Mouse (Mus musculus) kidney, adult 18-20 months (tissue): Measurements from ENCODE around the gene Itpripl2.

Source experiments
- DNase-seq: peaks from one replicate; pipeline ENCODE4 v3.0.0; 2021

The Itpripl2 gene

DNA sequence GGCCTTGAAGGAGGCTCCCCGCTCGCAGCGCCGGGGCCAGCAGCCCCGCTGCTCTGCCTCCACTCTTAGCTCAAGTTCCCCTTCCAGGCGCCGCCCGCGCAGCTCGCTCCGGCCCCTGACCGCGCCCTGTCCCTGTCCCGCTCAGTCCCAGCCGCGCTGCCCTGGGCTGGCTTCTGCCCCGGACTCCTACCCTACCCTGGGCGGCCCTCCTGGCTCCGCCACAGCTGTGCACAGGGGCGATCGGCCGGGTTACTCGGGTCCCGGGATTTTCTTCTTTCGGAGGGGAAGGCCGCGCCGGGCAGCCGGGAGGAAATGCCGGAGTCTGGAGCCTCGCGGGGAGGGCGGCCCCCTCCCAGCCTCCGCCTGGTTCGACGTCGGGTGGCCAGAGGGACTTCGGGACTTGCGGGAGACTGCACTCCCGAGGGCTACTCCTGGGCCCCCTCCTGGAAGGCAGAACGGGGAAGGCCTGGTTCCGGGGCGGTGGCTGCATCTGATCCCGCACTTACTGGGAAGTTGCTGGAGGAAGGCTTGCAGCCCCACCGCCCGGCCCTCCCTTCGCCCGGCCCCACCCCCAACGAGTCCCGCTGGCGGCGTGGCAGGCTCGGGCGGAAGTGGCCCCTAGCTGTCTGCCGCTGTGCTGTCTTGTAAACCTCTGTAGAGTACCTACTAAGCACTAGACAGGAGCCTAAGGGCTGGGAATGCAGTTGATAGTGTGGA lies at the start of gene Itpripl2:
Itpripl2 (minus strand) TSS at position 545 of the 717 bp plus-strand sequence.
- peak; percentile 79 for DNase-seq

DNA sequence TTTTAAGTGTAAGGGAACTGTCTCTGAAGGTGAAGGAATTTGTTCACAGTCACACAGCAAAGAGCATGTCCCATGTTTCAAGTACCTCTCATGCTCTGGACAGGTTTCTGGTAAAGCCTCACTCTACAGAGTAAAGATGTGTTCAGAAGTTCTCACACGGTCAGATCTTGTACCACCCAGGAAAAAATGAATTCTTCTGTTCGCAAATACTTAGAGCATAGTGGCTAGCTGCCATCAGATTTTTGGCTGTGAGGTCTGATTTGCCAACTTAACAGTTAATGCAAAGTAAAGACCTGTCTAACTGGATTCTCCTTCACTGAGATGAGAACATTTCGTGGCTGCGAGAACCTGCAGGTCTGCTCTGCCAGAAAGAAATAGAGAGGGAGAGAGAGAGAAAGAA lies 43.3 kb upstream of the Itpripl2 start:
- DNase-seq = no peak

DNA sequence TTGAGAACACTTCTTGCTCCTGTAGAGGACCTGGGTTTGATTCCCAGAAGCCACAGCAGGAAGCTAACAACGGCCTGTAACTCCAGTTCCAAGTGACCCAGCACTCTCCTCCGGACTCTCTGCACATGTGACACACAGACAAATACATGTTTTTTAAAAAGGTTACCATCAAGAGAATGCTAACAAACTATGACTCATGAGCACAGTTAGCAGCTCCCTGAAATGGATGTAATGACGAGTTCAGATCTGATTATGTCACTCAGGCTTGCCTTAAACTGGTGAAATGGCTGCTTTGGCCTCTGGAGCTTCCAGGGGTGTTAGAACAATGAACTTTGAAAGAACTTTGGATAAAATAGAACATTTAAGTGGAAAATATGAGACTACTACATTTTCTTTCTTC lies 42.6 kb upstream of the Itpripl2 start:
- DNase-seq = no peak

DNA sequence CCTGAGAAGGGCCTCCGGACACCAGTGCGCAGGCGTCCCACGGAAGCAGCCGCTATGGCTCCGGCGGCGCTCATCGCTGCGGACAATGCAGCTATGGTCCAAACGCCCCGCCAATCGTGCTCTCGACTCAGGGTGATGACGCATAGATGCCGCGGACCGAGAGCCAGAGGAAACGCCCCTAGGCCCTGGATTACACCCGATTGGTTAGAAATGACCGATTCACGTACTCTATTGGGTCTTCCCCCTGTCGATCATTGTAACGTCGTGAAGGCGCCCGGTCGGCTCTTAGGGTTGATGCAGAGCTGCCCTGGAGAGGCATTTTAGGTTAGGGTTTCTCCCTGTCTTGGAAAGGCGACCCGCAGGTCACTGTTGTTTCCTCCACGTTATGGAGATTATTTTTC lies 41.4 kb upstream of the Itpripl2 start, which contains the start of gene Coq7:
Coq7 (minus strand) TSS at position 179 of the 401 bp plus-strand sequence.
- DNase-seq = peak; percentile 96

DNA sequence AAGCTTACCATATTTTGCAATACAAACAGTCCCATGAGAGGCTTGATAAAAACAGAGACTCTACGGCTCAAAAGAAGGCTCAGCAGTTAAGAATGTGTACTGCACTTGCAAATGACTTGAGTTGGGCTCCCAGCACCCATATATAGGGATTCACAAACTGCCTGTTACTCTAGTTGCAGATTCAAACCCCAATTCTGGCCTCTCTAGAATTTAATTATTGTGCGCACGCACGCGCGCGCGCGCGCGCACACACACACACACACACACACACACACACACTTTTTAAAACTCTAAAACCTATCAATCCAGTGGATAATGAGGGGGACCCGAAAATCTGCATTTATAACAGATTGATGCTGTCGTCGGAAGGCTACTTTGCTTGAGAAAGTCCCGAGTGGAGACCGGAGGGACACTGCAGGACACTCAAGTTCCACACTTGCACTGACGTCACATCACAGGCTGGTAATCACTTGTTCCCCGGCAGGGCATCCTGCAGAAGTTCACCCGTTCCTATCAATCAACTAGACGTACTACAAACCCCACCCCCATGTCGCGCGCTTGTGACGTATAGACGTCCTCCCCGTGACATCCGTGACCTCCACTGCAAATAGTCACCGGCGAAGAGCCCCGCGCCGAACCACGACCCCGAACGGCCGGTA lies 40.9 kb upstream of the Itpripl2 start:
- peak; percentile 98 for DNase-seq

DNA sequence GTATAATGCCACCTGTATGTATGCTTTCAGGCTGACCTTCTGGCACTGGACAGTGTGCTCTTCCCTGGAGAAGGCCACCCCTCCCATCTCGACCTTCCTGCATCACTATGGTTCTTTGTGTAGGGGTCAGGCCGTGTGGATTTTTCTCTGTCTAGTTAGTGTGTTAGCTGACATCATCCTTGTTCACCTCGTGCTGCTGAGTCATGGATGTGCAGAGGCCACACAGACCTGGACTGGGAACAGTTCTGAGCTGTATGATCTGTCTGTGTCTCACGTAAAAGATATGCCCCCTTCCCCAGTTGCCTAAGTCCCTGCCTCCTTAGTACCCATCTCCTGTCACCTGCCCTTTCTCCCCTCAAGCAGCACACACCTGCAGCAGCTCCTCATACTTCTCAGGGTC lies 35.2 kb upstream of the Itpripl2 start:
- no peak for DNase-seq

DNA sequence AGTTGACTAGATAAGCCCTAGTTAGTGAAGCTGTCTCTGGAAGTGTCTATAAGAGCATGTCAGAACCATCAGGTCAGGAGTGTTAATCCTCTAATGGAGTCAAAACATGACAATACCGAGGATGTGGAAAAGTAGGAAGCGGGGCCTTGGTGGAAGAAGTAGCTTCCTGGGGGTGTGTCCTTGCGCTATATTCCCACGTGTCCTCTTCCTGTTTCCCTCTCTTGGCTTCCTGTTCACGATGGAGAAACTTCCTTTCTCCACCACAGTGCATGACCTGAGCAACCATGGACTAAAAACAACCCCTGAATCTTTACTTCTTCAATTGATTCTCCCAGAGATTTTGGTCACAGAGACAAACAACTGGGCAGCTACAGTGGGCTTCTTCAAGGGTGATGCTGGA lies 30.3 kb upstream of the Itpripl2 start:
- no peak for DNase-seq

DNA sequence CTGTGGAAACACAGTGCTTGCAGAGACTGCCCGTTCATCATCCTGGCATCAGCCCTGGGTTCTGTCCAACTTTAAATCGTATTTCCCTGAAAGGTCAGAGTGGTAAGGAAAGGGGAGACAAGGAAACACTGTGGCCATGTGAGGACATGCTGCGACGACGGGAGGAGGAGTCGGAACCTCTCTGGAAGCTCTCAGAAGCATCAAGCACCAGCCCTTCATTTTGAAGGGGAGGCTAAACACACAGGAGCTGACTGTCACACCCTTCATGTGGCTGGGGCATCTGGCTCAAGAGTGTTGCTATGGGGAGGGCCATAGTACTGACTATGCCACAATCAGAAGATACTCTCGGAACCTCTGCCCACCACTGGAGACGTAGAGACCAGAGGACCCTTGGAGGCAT lies 27.9 kb upstream of the Itpripl2 start:
- no peak for DNase-seq

DNA sequence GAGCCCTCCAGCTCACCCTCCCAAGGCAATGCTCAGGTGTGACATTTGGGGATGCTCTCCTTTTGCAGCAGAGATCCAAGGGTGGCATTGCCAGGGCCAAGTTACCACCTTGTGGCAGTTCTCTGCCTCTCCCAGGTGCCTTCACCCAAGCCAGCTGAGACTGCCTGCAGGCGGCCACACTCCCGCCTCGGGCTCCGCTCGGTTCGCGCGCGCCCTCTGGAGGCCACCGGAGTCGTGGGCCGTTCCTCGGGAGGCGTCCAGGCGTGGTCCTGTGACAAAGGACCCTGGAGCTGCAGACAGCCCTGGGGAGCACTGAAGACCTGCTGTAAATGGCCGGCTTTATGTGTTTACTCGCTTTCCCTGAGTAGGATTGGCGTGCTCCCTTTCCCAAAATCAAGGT lies 26.9 kb upstream of the Itpripl2 start:
- peak; percentile 80 for DNase-seq

DNA sequence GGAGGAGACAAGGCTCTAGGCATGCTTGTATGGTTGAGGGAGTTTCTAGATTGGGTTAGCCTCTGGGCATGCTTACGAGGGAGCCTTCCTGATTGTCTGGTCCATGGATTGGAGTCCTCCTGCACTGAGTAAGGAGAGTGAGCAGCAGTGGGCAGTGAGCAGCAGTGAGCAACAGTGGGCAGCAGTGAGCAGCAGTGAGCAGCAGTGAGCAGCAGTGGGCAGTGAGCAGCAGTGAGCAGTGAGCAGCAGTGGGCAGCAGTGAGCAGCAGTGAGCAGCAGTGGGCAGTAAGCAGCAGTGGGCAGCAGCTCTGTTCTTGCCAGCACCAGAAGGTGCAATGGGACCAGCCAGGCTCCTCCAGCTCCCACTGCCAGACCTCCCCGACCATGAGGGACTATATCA lies 26.0 kb upstream of the Itpripl2 start:
- DNase-seq = no peak

DNA sequence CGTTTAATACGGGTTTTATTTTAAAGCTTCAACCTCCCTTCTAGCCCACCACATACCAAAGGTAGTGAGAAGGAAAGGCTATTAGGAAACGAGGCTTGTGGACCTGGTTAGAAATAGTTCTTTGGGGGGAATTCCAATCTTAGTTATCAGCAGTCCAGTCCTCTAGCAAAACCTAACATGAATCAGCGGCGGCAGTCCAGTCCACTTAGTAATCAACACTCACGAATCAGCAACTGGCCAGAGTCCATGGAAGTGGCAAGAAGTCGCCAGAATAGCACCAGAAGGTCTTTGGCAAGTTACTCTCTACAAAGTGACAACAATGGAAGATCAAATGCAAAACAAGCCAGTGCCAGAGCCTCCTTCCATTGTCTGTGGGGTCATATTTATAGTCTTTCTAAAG lies 16.8 kb upstream of the Itpripl2 start:
- DNase-seq = no peak

DNA sequence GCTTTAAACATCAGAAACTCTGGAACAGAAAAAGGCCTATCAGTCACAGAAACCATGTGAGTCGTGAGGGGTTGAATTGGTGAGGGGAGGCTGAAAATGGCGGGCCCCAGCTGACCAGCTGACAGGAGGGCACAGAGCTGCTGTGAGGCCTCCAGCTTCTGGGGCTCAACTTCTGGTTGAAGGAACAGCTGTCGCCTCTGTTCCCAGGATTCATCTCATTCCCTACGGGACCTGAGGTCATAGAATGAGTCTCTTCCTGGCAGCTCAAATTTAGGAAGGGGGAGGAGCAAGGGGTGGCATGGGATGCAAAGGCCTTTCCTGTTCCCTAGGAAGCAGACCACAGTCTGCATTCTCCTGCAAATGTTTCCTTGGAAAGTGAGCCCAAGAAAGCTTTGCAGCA lies 12.1 kb upstream of the Itpripl2 start:
- no peak for DNase-seq

DNA sequence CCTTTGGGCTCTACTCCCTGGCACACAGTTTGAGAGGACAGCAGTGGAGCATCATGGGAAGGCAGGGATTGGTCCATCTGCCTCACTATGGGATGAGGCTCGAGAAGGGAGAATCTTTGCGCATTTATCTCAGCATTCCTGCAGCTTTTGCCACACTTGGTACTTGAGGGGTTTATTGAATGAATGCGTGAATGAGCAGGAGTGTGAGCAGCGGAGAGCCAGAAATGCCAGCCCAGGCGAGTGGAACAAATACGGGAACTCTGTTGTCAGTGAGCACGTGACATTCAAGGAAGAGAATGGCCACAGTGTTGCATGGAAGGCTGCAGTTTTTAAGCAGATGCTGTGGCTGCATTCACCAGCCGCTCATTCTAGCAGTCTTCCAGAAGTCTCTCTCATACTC lies 10.6 kb upstream of the Itpripl2 start:
- no peak for DNase-seq

DNA sequence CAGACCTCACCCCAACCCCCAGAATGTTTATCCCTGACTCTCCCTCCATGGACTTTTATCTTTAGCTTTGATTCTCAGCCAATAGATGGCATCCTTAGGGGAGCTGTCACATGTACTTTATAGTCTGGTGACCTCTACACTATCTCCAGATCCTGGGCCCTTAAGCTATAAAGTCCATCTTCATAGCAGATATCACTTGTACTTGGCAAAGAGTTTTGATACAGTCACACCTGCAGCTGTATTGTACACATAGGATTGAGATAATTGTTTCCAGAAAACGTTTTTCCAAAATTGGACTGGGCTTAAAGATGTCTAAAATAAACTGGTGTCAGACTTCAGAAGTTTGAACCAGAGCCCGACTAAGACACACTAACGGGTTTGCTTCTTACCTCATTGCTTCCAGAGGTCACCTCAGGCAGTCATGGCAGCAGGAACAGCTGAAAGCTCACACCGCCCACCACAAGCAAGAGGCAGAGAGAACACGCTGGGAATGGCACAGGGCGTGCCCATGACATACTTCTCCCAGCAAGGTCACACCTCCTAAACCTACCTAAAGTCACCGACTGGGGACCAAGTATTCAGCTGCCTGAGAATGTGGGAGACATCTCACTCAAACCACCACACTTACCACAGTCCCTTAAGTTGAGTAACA lies 8.1 kb upstream of the Itpripl2 start:
- no peak for DNase-seq

DNA sequence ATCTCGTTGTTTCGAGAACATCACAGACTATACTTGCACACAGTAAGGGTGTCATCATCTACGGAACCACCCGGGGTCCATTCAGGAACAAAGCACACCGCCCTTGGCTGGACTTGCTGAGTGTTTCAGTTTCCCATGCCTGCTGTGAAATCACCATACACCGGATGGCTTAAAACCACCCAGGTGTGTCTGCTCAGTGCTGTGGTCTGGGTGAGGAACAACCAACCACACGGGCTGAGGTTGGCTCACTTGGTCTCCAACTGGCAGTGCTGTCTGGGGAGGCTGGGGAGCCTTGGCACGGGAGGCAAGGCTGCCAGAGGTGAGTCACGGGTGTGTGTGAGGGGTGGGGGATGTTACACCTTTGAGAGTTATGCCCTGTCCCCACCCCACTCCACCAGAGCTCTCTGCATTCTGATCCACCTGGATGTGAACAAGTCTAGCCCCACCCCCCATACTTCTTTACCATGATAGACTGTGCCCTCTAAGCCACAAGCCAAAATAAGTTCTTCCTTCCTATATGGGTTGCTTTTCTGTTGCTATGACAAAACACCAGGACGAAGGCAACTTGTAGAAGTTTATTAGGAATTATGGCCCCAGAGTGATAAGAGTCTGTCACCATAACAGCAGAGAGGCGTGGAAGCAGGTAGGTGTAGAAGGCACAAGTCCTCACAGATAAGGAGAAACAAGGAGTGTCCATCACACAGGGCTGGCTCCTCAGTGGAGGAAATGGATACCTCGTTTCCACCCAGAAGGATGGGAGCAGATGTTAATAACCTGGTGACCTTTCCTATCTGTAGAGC lies 7.4 kb upstream of the Itpripl2 start:
- no peak for DNase-seq

DNA sequence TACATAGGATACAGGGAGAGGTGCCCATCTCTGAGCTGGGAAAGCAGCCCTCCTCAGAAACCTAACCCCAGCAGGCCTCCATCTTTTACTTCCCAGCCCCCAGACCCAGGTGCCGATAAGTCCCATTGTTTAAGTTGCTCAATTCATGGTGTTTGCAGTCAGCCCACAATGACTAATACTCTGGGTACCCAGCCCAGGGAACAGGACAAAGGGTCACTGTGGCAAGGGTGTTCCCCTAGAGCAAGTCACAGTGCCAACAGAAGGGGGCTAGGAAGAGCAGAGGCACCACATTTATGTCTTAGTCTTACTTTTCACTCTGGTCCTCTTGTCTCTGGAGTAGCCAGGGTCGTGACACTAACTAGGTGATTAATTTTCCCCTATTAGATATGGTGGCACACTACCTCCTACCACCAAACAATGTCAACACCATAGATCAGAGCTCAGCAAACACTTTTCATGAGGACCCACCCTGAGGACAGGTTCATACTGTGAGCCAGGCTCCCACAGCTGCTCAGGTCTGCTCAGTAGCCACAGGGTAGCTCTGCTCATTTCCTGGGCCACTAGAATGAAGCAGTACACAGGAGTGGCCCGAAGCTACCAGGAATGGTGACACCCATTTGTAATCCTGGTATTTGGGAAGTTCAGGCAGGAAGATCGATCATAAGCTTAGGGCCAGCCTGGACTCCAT lies 3.3 kb upstream of the Itpripl2 start:
- DNase-seq = no peak

DNA sequence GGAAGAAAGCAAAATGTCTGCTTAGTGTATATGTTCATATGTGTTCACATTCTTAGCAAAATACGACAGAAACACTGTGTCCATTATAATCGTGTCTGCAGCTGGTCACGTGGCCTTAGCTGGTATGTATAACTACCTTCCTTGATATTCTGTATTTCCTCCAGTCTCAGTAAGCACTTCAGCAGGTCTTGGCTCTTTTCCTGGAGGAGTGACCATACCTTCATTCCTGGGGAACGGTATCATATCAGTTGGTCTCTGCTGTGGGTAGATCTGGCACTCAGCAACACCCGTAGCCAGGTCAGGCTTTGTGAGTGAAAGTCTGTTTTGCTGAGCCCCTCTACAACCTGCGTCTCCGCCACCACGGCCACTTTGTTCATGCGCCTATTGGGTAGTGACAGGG lies 2.1 kb upstream of the Itpripl2 start:
- DNase-seq = no peak

DNA sequence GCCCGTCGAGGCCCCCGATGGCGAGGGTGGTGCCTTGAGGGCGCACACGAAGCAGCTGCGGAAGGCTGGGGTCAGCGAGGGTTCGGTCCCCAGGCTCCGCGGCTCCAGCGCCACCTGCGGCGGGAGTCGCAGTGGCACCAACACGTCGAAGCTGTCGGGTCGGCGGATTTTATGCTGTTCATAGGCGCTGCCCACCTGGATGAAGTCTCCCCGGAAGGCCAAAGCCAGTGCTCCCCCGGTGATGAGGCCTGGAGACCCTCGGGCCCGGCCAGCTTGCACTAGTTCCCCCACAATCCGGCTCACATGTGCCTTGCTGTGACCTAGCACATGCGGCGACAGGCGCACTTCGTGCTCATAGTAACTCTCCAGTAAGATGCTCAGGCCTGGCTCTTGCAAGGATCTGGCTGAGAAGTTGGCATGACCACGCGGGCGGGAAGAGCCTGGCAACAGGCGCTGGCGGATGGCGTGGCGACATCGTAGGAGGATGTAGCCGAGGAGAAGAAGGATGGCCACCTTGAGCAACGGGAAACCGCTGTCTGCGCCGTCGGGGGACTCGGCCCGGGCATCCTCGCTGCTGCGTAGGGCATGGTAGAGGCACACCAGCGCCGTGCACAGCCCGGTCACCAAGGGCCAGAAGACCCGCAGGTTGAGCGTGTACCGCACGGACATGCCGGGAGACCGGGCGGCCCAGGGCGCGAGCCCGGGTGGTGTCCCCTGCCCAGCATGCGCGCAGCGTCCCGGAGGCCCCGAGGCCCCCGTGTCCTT lies 927 bp downstream of the Itpripl2 start:
- peak; percentile 15 for DNase-seq

DNA sequence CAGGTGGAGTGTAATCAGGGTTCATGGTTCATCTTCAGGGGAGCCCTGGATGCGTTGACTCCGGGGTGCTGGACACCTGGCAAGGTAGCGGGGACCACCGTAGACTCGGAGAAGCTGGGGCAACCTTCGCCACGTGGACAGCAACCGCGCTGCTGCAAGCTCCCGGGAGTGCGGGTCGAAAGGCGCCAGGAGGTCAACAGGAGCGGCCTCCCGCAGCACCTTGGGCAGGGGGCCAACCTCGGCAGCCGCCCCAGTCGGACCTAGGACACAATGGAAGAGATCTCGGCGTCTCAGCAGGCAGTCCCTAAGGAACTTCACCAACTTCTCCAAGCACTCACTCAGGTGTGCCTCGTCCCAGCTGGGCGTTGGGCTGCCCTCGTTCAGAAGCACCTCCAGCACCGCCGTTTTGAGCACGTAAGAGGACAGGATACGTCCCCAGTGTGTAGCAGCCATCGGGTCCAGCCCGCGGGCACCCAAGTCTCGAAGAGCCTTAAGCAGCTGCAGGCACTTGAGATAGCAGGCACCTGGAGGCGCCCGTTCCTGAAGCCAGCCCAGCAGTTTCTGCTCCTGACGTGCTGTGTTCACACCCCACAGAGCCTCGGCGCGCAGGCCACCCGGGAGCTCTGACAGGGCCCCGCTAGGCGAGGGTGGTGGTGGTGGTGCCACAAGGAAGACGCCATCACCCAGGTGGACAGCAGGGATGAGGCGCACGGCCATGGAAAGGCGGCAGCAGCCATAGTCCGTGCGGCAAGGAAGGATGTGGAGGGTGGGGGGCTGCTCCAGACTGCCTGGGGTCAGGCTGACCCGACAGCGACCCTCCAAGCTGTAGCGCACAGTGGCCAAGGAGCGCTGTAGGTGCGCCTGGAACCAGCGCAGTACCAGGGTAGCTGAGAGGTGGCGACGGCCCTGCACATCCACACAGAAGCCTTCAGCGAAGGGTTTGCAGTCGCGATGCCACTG lies 1.8 kb downstream of the Itpripl2 start:
- no peak for DNase-seq

DNA sequence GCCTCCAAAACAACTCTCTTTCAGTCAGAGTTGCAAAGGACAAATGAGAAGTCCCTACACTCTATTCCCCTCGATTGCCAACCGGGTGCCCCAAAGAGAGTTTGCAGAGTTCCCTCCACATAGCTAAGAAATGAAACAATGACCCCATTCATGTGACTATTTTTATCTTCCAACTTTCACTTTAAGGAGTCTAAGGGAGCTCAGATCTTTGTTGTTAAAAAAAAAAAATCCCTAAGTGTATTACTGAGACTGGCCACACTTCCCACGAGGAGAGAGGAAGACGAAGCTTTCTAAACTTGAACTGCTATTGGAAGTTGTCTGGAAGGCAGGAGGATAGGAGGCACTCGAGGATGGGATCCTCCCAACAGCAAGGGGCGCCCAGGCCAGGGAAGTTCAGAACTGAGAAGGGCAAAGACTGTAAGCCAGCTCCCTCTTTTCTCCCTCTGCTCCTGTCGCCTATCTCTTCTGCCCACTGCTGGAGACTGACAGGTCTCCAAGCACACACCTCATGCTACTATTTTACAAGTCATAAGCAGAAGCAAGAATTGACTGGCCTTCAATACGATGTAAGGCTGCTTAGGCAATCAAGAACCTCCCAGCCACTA lies 3.6 kb downstream of the Itpripl2 start:
- no peak for DNase-seq
